Mouse (Mus musculus) heart, embryonic 16.5 days (tissue): ENCODE measurements around the gene D11Wsu47e. TPM values are rescaled to one million over a fixed set of nuclear protein-coding genes. Genes with fewer than 3 reads are reported as not detected.

ENCODE experiments used
- ATAC-seq: fragments of 200-750 bp; cut with Nextera tagmentation; replicated peaks from 2 replicates; pipeline ENCODE4 v1.8.0; 2017; ENCODE audit warnings: moderate number of reproducible peaks; ENCODE audit not compliant: insufficient read depth, low FRiP score; ENCODE audit errors: extremely low read depth
- H3K27ac ChIP-seq: fragments of 300-500 bp; sonication (generic); 2 replicates; pipeline ENCODE4 v1.5.1; 2014; ENCODE audit warnings: mild to moderate bottlenecking, low read length, control low read depth, moderate library complexity
- H3K27me3 ChIP-seq: fragments of 300-500 bp; sonication (generic); 2 replicates; pipeline ENCODE4 v1.6.1; 2014; ENCODE audit warnings: low read length, mixed read lengths; ENCODE audit not compliant: control insufficient read depth, insufficient read depth
- H3K36me3 ChIP-seq: fragments of 300-500 bp; sonication (generic); 2 replicates; pipeline ENCODE4 v1.6.1; 2014; ENCODE audit not compliant: control insufficient read depth, insufficient read depth
- H3K4me1 ChIP-seq: fragments of 300-500 bp; sonication (generic); 2 replicates; pipeline ENCODE4 v1.6.1; 2014; ENCODE audit warnings: low read length, mixed read lengths; ENCODE audit not compliant: control insufficient read depth, insufficient read depth
- H3K4me2 ChIP-seq: fragments of 300-500 bp; sonication (generic); 2 replicates; pipeline ENCODE4 v1.6.1; 2014; ENCODE audit warnings: low read depth, mild to moderate bottlenecking, control low read depth, low read length
- H3K4me3 ChIP-seq: fragments of 300-500 bp; sonication (generic); 2 replicates; pipeline ENCODE4 v1.5.1; 2014; ENCODE audit warnings: mild to moderate bottlenecking, control low read depth, low read length
- H3K9ac ChIP-seq: fragments of 300-500 bp; sonication (generic); 2 replicates; pipeline ENCODE4 v1.6.1; 2014; ENCODE audit warnings: low read length, control low read depth
- H3K9me3 ChIP-seq: fragments of 300-500 bp; sonication (generic); replicated peaks from 2 replicates; pipeline ENCODE4 v1.6.1; 2016; ENCODE audit warnings: low read length; ENCODE audit not compliant: control insufficient read depth
- WGBS: fragments of 180-500 bp; shearing (Covaris S2); extraction: QIAGEN DNeasy Blood & Tissue Kit; methylation state at CpG from one replicate; pipeline ENCODE4 v1.1.7; 2014; 5-methylcytosine and 5-hydroxymethylcytosine counted together
- polyA plus RNA-seq: library from polyadenylated mRNA; unstranded; fragments of >200 nt; fragmentation: Nextera tagmentation; extraction: Ambion mirVana; gene quantifications from 2 replicates; pipeline ENCODE4 v1.2.1, GENCODE M21; 2015

The D11Wsu47e gene
- polyA plus RNA-seq, 1 experiment from 2014 or later, result 14.8 TPM

GRCm38 (mm10) chr11:113684707-113685426, 655 bp downstream of the D11Wsu47e start:
- no peaks in the 10 kb centered on the region for H3K9me3 ChIP-seq
- 38% methylated on average over 25 of the region's 25 CpGs for WGBS
- peaks cover 34% of the 10 kb centered on the region for H3K4me1 ChIP-seq
- peak overlapping the region; percentile 74 for H3K4me3 ChIP-seq
- no peak for ATAC-seq
- peak overlapping the region; percentile 75 for H3K4me2 ChIP-seq
- H3K27ac ChIP-seq, result peak overlapping the region; percentile 75
- H3K27me3 ChIP-seq, result no peaks in the 10 kb centered on the region
- H3K9ac ChIP-seq, result peak overlapping the region; percentile 85
- peaks cover 19% of the 10 kb centered on the region for H3K36me3 ChIP-seq

GRCm38 (mm10) chr11:113687031-113687430, 2.8 kb downstream of the D11Wsu47e start:
- WGBS, result 70% methylated on average over 2 of the region's 2 CpGs
- no peak for ATAC-seq
- no peaks in the 10 kb centered on the region for H3K27me3 ChIP-seq
- H3K36me3 ChIP-seq, result peaks cover 26% of the 10 kb centered on the region
- H3K27ac ChIP-seq, result no peak overlapping the region
- no peak overlapping the region for H3K9ac ChIP-seq
- no peak overlapping the region for H3K4me3 ChIP-seq
- H3K4me2 ChIP-seq, result no peak overlapping the region
- H3K9me3 ChIP-seq, result no peaks in the 10 kb centered on the region
- peaks cover 23% of the 10 kb centered on the region for H3K4me1 ChIP-seq

GRCm38 (mm10) chr11:113690506-113690905, 6.3 kb downstream of the D11Wsu47e start:
- Histone ChIP-seq H3K27me3 (no peaks in the 10 kb centered on the region), H3K9me3 (0 out of 2 replicates have a peak, but pooled peaks cover 2% of the 10 kb centered on the region), H3K9ac (no peak overlapping the region), H3K4me1 (peaks cover 10% of the 10 kb centered on the region; the same call in 1 of the 2 replicates), H3K4me3 (no peak overlapping the region), H3K27ac (no peak overlapping the region), H3K36me3 (peaks cover 48% of the 10 kb centered on the region), H3K4me2 (no peak overlapping the region)
- ATAC-seq, result no peak
- 87% methylated on average over 12 of the region's 12 CpGs for WGBS

GRCm38 (mm10) chr11:113691318-113691717, 7.1 kb downstream of the D11Wsu47e start:
- Histone ChIP-seq H3K4me3 (no peak overlapping the region), H3K9me3 (0 out of 2 replicates have a peak, but pooled peaks cover 2% of the 10 kb centered on the region), H3K4me2 (no peak overlapping the region), H3K36me3 (peaks cover 53% of the 10 kb centered on the region), H3K9ac (no peak overlapping the region), H3K27ac (no peak overlapping the region), H3K4me1 (peaks cover 7% of the 10 kb centered on the region; the same call in 1 of the 2 replicates), H3K27me3 (no peaks in the 10 kb centered on the region)
- 86% methylated on average over 5 of the region's 5 CpGs for WGBS
- no peak for ATAC-seq

- no peak for ATAC-seq
- 64% methylated on average over 3 of the region's 3 CpGs for WGBS
These were observed 7.6 kb downstream of the D11Wsu47e start for GRCm38 (mm10) chr11:113691851-113692250.

GRCm38 (mm10) chr11:113697571-113697970, 13.4 kb downstream of the D11Wsu47e start:
- Histone ChIP-seq H3K9me3 (0 out of 2 replicates have a peak, but pooled peaks cover 2% of the 10 kb centered on the region), H3K27me3 (no peaks in the 10 kb centered on the region), H3K4me2 (no peak overlapping the region), H3K4me3 (no peak overlapping the region), H3K4me1 (no peaks in the 10 kb centered on the region), H3K9ac (no peak overlapping the region), H3K36me3 (peaks cover 30% of the 10 kb centered on the region), H3K27ac (no peak overlapping the region)
- WGBS, result 70% methylated on average over 5 of the region's 5 CpGs
- ATAC-seq, result no peak

More at GRCm38 (mm10) chr11:113691851-113692250, 7.6 kb downstream of the D11Wsu47e start:
- Histone ChIP-seq H3K9ac (no peak overlapping the region), H3K27me3 (no peaks in the 10 kb centered on the region), H3K4me3 (no peak overlapping the region), H3K36me3 (peaks cover 58% of the 10 kb centered on the region), H3K4me1 (peaks cover 2% of the 10 kb centered on the region; the same call in 1 of the 2 replicates), H3K4me2 (no peak overlapping the region), H3K9me3 (0 out of 2 replicates have a peak, but pooled peaks cover 2% of the 10 kb centered on the region), H3K27ac (no peak overlapping the region)

GRCm38 (mm10) chr11:113698013-113698545, 13.9 kb downstream of the D11Wsu47e start:
- H3K4me3 ChIP-seq, result no peak overlapping the region
- peaks cover 28% of the 10 kb centered on the region for H3K36me3 ChIP-seq
- no peak overlapping the region for H3K27ac ChIP-seq
- ATAC-seq, result no peak
- no peaks in the 10 kb centered on the region for H3K27me3 ChIP-seq
- H3K9me3 ChIP-seq, result 0 out of 2 replicates have a peak, but pooled peaks cover 2% of the 10 kb centered on the region
- 71% methylated on average over 12 of the region's 12 CpGs for WGBS
- no peak overlapping the region for H3K9ac ChIP-seq
- no peaks in the 10 kb centered on the region for H3K4me1 ChIP-seq
- no peak overlapping the region for H3K4me2 ChIP-seq

GRCm38 (mm10) chr11:113699643-113700042, 15.4 kb downstream of the D11Wsu47e start:
- Histone ChIP-seq H3K9me3 (0 out of 2 replicates have a peak, but pooled peaks cover 2% of the 10 kb centered on the region), H3K36me3 (peaks cover 19% of the 10 kb centered on the region)
- no peak for ATAC-seq

GRCm38 (mm10) chr11:113703758-113704157, 19.5 kb downstream of the D11Wsu47e start:
- H3K27me3 ChIP-seq, result no peaks in the 10 kb centered on the region
- H3K4me1 ChIP-seq, result no peaks in the 10 kb centered on the region
- no peak overlapping the region for H3K4me3 ChIP-seq
- WGBS, result 30% methylated on average over 5 of the region's 5 CpGs
- ATAC-seq, result peak; percentile 50
- H3K27ac ChIP-seq, result no peak overlapping the region
- H3K9me3 ChIP-seq, result 0 out of 2 replicates have a peak, but pooled peaks cover 3% of the 10 kb centered on the region
- H3K4me2 ChIP-seq, result no peak overlapping the region
- H3K9ac ChIP-seq, result no peak overlapping the region
- H3K36me3 ChIP-seq, result peaks cover 3% of the 10 kb centered on the region; the same call in 1 of the 2 replicates

More at GRCm38 (mm10) chr11:113699643-113700042, 15.4 kb downstream of the D11Wsu47e start:
- Histone ChIP-seq H3K27ac (no peak overlapping the region), H3K4me3 (no peak overlapping the region), H3K9ac (no peak overlapping the region), H3K4me1 (no peaks in the 10 kb centered on the region), H3K27me3 (no peaks in the 10 kb centered on the region), H3K4me2 (no peak overlapping the region)
- 84% methylated on average over 7 of the region's 7 CpGs for WGBS
